Mouse (Mus musculus) embryonic fibroblast, embryonic 13.5 days (primary cell): ENCODE measurements around the gene Gm2030. TPM values are rescaled to one million over a fixed set of nuclear protein-coding genes. Genes with fewer than 3 reads are reported as not detected.
"Not testable (repeated sequence)": the region's sequence is repeated elsewhere in the genome, so short reads cannot be mapped to it uniquely, and the experiment has no call there.

ENCODE experiments used
- H3K27ac ChIP-seq: 2 replicates; pipeline ENCODE4 v1.5.1; 2012; ENCODE audit warnings: low read length, control low read depth, inconsistent platforms; ENCODE audit not compliant: insufficient read depth
- H3K4me1 ChIP-seq: 2 replicates; pipeline ENCODE4 v1.6.1; 2011; ENCODE audit warnings: low read length; ENCODE audit not compliant: control insufficient read depth, insufficient read depth
- H3K4me3 ChIP-seq: 2 replicates; pipeline ENCODE4 v1.5.1; 2011; ENCODE audit warnings: mild to moderate bottlenecking, control low read depth, low read length; ENCODE audit not compliant: insufficient read depth
- polyA plus RNA-seq: library from polyadenylated mRNA; stranded (reverse); fragments of >200 nt; gene quantifications from 2 replicates; pipeline ENCODE4 v1.2.4, GENCODE M21; 2011; ENCODE audit warnings: low read depth; ENCODE audit not compliant: missing spikeins, insufficient read length

The Gm2030 gene
- polyA plus RNA-seq: not detected in 2 replicates

- not testable (repeated sequence) for H3K4me3 ChIP-seq, H3K27ac ChIP-seq, H3K4me1 ChIP-seq
Measured at GRCm38 (mm10) chrX:26309944-26310343, at the start of gene Gm2030. Gm2030 (minus strand) TSS chrX:26310044.

Other genes starting within 250 kb of the Gm2030 start
- not detected in 2 replicates for gene Gm2012, start 78.7 kb downstream of the Gm2030 start, polyA plus RNA-seq
- not detected in 2 replicates for gene Slx, start 235.5 kb upstream of the Gm2030 start, polyA plus RNA-seq